Mouse (Mus musculus) forebrain, embryonic 15.5 days (tissue): ENCODE results near the gene Gdpd1. TPM values are rescaled to one million over a fixed set of nuclear protein-coding genes. Genes with fewer than 3 reads are reported as not detected.

Source experiments
- ATAC-seq: fragments of 200-750 bp; cut with Nextera tagmentation; replicated peaks from 2 replicates; pipeline ENCODE4 v1.8.0; 2017; ENCODE audit warnings: mild to moderate bottlenecking, moderate TSS enrichment, moderate library complexity
- H3K27ac ChIP-seq: fragments of 300-500 bp; sonication (generic); replicated peaks from 2 replicates; pipeline ENCODE4 v1.5.1; 2015; ENCODE audit warnings: mild to moderate bottlenecking, inconsistent platforms
- H3K27me3 ChIP-seq: fragments of 300-500 bp; sonication (generic); 2 replicates; pipeline ENCODE4 v1.6.1; 2015; ENCODE audit warnings: inconsistent platforms
- H3K36me3 ChIP-seq: fragments of 300-500 bp; sonication (generic); 2 replicates; pipeline ENCODE4 v1.6.1; 2015; ENCODE audit warnings: mild to moderate bottlenecking, inconsistent platforms
- H3K4me1 ChIP-seq: fragments of 300-500 bp; sonication (generic); 2 replicates; pipeline ENCODE4 v1.6.1; 2015; ENCODE audit warnings: inconsistent platforms
- H3K4me2 ChIP-seq: fragments of 300-500 bp; sonication (generic); replicated peaks from 2 replicates; pipeline ENCODE4 v1.6.1; 2015; ENCODE audit warnings: mild to moderate bottlenecking, inconsistent platforms
- H3K4me3 ChIP-seq: fragments of 300-500 bp; sonication (generic); 2 replicates; pipeline ENCODE4 v1.5.1; 2015; ENCODE audit warnings: mild to moderate bottlenecking, inconsistent platforms
- H3K9ac ChIP-seq: fragments of 300-500 bp; sonication (generic); replicated peaks from 2 replicates; pipeline ENCODE4 v1.6.1; 2015; ENCODE audit warnings: mild to moderate bottlenecking, inconsistent platforms
- H3K9me3 ChIP-seq: fragments of 300-500 bp; sonication (generic); 2 replicates; pipeline ENCODE4 v1.6.1; 2016; ENCODE audit warnings: inconsistent platforms
- whole genome bisulfite sequencing: fragments of 180-500 bp; shearing (Covaris S2); methylation state at CpG from one replicate; pipeline ENCODE4 v1.1.7; 2015; ENCODE audit warnings: mixed read lengths; 5-methylcytosine and 5-hydroxymethylcytosine counted together
- polyA plus RNA-seq: library from polyadenylated mRNA; unstranded; fragments of >200 nt; fragmentation: Nextera tagmentation; extraction: Ambion mirVana; gene quantifications from 2 replicates; pipeline ENCODE4 v1.2.1, GENCODE M21; 2015

Gene Gdpd1
- 187 TPM in 2 replicates for polyA plus RNA-seq

- ATAC-seq: peak; percentile 98
- H3K9ac ChIP-seq: peak within 1 kb of the TSS; percentile 88
- H3K9me3 ChIP-seq: no peaks in the 10 kb centered on the region
- no peaks in the 10 kb centered on the region for H3K27me3 ChIP-seq
- WGBS: under 1% methylated on average over 43 of the region's 43 CpGs
- H3K4me3 ChIP-seq: peak within 1 kb of the TSS; percentile 92
- peak within 1 kb of the TSS; percentile 99 for H3K27ac ChIP-seq
- H3K4me1 ChIP-seq: peaks cover 41% of the 10 kb centered on the region
- H3K36me3 ChIP-seq: peaks cover 22% of the 10 kb centered on the region
- peak within 1 kb of the TSS; percentile 69 for H3K4me2 ChIP-seq
Observed at GRCm38 (mm10) chr11:87073866-87074440, at the start of gene Gdpd1. Gene Gdpd1 (minus strand): TSS chr11:87074062.

GRCm38 (mm10) chr11:87121864-87122263 lies 48.0 kb upstream of the Gdpd1 start:
- H3K27me3 ChIP-seq: no peaks in the 10 kb centered on the region
- H3K4me3 ChIP-seq: no peak overlapping the region
- no peak overlapping the region for H3K27ac ChIP-seq
- WGBS: 79% methylated on average over 8 of the region's 8 CpGs
- ATAC-seq: no peak
- H3K9me3 ChIP-seq: no peaks in the 10 kb centered on the region
- H3K4me2 ChIP-seq: no peak overlapping the region
- H3K36me3 ChIP-seq: peaks cover 58% of the 10 kb centered on the region
- peaks cover 9% of the 10 kb centered on the region for H3K4me1 ChIP-seq
- no peak overlapping the region for H3K9ac ChIP-seq

- Histone ChIP-seq H3K27ac (peak overlapping the region; percentile 95), H3K4me1 (peaks cover 44% of the 10 kb centered on the region), H3K36me3 (peaks cover 24% of the 10 kb centered on the region), H3K9me3 (no peaks in the 10 kb centered on the region), H3K4me3 (peak overlapping the region; percentile 88), H3K9ac (peak overlapping the region; percentile 97), H3K4me2 (peak overlapping the region; percentile 65), H3K27me3 (no peaks in the 10 kb centered on the region)
- ATAC-seq: no peak
- WGBS: 1% methylated on average over 9 of the region's 9 CpGs
Observed at GRCm38 (mm10) chr11:87110172-87110909, 36.5 kb upstream of the Gdpd1 start.

- H3K4me3 ChIP-seq: peak overlapping the region; percentile 88
- H3K27ac ChIP-seq: peak overlapping the region; percentile 95
- no peaks in the 10 kb centered on the region for H3K9me3 ChIP-seq
- H3K4me2 ChIP-seq: peak overlapping the region; percentile 65
- H3K9ac ChIP-seq: peak overlapping the region; percentile 97
- no peak for ATAC-seq
- WGBS: under 1% methylated on average over 42 of the region's 42 CpGs
- H3K4me1 ChIP-seq: peaks cover 44% of the 10 kb centered on the region
- H3K36me3 ChIP-seq: peaks cover 19% of the 10 kb centered on the region
- no peaks in the 10 kb centered on the region for H3K27me3 ChIP-seq
Observed at GRCm38 (mm10) chr11:87109519-87110171, 35.8 kb upstream of the Gdpd1 start.

- Histone ChIP-seq H3K9me3 (no peaks in the 10 kb centered on the region), H3K4me2 (peak within 1 kb of the TSS; percentile 65), H3K36me3 (peaks cover 18% of the 10 kb centered on the region), H3K27ac (peak within 1 kb of the TSS; percentile 95), H3K4me3 (peak within 1 kb of the TSS; percentile 88), H3K9ac (peak within 1 kb of the TSS; percentile 97), H3K27me3 (no peaks in the 10 kb centered on the region), H3K4me1 (peaks cover 37% of the 10 kb centered on the region)
- WGBS: under 1% methylated on average over 40 of the region's 40 CpGs
- ATAC-seq: peak; percentile 100
Observed at GRCm38 (mm10) chr11:87108755-87109518, 35.1 kb upstream of the Gdpd1 start, which contains the start of gene Ska2. Gene Ska2 (plus strand): TSS chr11:87109234.

- under 1% methylated on average over 14 of the region's 14 CpGs for WGBS
- H3K36me3 ChIP-seq: peaks cover 16% of the 10 kb centered on the region
- peaks cover 36% of the 10 kb centered on the region for H3K4me1 ChIP-seq
Observed at GRCm38 (mm10) chr11:87108409-87108754, 34.5 kb upstream of the Gdpd1 start, which contains the start of gene Prr11. Gene Prr11 (minus strand): TSS chr11:87108708.

GRCm38 (mm10) chr11:87087142-87087541 lies 13.3 kb upstream of the Gdpd1 start:
- Histone ChIP-seq H3K4me2 (peak overlapping the region; percentile 84), H3K4me3 (peak overlapping the region; percentile 95), H3K36me3 (peaks cover 37% of the 10 kb centered on the region), H3K9ac (peak overlapping the region; percentile 88; the same call in 1 of the 2 replicates), H3K27ac (no peak overlapping the region), H3K9me3 (no peaks in the 10 kb centered on the region), H3K4me1 (peaks cover 37% of the 10 kb centered on the region), H3K27me3 (no peaks in the 10 kb centered on the region)
- 73% methylated on average over 2 of the region's 2 CpGs for WGBS
- no peak for ATAC-seq

More at GRCm38 (mm10) chr11:87108409-87108754, 34.5 kb upstream of the Gdpd1 start, which contains the start of gene Prr11:
- no peak for ATAC-seq
- H3K4me2 ChIP-seq: peak within 1 kb of the TSS; percentile 65
- no peaks in the 10 kb centered on the region for H3K9me3 ChIP-seq
- peak within 1 kb of the TSS; percentile 88 for H3K4me3 ChIP-seq
- no peaks in the 10 kb centered on the region for H3K27me3 ChIP-seq
- peak within 1 kb of the TSS; percentile 95 for H3K27ac ChIP-seq
- H3K9ac ChIP-seq: peak within 1 kb of the TSS; percentile 97

GRCm38 (mm10) chr11:87086290-87086984 lies 12.6 kb upstream of the Gdpd1 start, which contains the start of gene Smg8:
Gene Smg8 (minus strand): TSS chr11:87086774.
- H3K4me2 ChIP-seq: peak within 1 kb of the TSS; percentile 84
- H3K9ac ChIP-seq: peak within 1 kb of the TSS; percentile 88
- H3K4me3 ChIP-seq: peak within 1 kb of the TSS; percentile 95
- no peaks in the 10 kb centered on the region for H3K27me3 ChIP-seq
- peaks cover 36% of the 10 kb centered on the region for H3K36me3 ChIP-seq
- peaks cover 41% of the 10 kb centered on the region for H3K4me1 ChIP-seq
- no peaks in the 10 kb centered on the region for H3K9me3 ChIP-seq
- H3K27ac ChIP-seq: peak within 1 kb of the TSS; percentile 58
- under 1% methylated on average over 43 of the region's 43 CpGs for WGBS
- ATAC-seq: peak; percentile 93

GRCm38 (mm10) chr11:87085461-87085860 lies 11.6 kb upstream of the Gdpd1 start:
- ATAC-seq: no peak
- Histone ChIP-seq H3K27me3 (no peaks in the 10 kb centered on the region), H3K4me2 (peak overlapping the region; percentile 84), H3K9ac (no peak overlapping the region), H3K4me1 (peaks cover 41% of the 10 kb centered on the region), H3K36me3 (peaks cover 38% of the 10 kb centered on the region), H3K4me3 (peak overlapping the region; percentile 95), H3K9me3 (no peaks in the 10 kb centered on the region), H3K27ac (no peak overlapping the region)
- WGBS: 91% methylated on average over 13 of the region's 13 CpGs

- H3K4me2 ChIP-seq: no peak overlapping the region
- H3K4me1 ChIP-seq: peaks cover 45% of the 10 kb centered on the region
- no peak overlapping the region for H3K27ac ChIP-seq
- H3K9me3 ChIP-seq: no peaks in the 10 kb centered on the region
- no peaks in the 10 kb centered on the region for H3K27me3 ChIP-seq
- H3K9ac ChIP-seq: no peak overlapping the region
- no peak for ATAC-seq
- 76% methylated on average over 1 of the region's 1 CpGs for WGBS
- H3K4me3 ChIP-seq: no peak overlapping the region
- H3K36me3 ChIP-seq: peaks cover 43% of the 10 kb centered on the region
Observed at GRCm38 (mm10) chr11:87083712-87084111, 9.8 kb upstream of the Gdpd1 start.

- Histone ChIP-seq H3K4me3 (peak overlapping the region; percentile 92), H3K4me1 (peaks cover 41% of the 10 kb centered on the region), H3K4me2 (peak overlapping the region; percentile 69), H3K9me3 (no peaks in the 10 kb centered on the region), H3K9ac (peak overlapping the region; percentile 88), H3K27ac (peak overlapping the region; percentile 99), H3K36me3 (peaks cover 20% of the 10 kb centered on the region), H3K27me3 (no peaks in the 10 kb centered on the region)
- ATAC-seq: peak; percentile 76
- under 1% methylated on average over 24 of the region's 24 CpGs for WGBS
Observed at GRCm38 (mm10) chr11:87073343-87073865, 458 bp downstream of the Gdpd1 start.
